Mouse (Mus musculus): ENCODE measurements at regions not wholly inside any gene's neighbourhood (a gene's known extent, or its start where the extent isn't known, plus 50 kb on each side); places are given as distances from the start of the nearest gene placed in this dataset.

DNA sequence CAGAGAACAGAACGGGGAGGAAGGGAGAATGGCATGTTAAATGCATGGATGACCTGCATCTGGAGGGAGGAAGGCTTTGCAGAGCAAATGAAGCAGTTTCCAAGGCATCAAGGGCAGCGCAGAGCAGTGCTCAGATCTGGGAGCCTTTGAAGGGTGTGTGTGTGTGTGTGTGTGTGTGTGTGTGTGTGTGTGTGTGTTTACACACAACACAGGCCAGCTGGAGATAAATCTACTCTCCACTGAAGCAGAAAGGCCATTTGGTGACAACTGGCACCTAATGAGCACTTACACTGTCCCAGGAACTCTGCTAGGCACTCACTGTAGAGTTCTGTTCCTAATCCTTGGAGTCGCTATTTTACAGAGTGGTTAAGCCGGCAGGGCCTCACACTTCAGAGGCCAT lies 84.3 kb upstream of the 1700016C15Rik start:
- no peaks in the 10 kb centered on the region for H3K79me2 ChIP-seq (replicated peaks; ENCODE audit: control insufficient read depth, extremely low read depth, insufficient read depth, poor library complexity, severe bottlenecking)
- H3K4me1 ChIP-seq (ENCODE audit: control insufficient read depth in 1 of 2, insufficient read depth in 2 of 2): peaks cover 4 to 39% of the 10 kb centered on the region in 2 experiments
- H3K36me3 ChIP-seq (replicated peaks in 1 of 2; ENCODE audit: control insufficient read depth in 1 of 2, insufficient read depth in 1 of 2, low read length in 1 of 2): no peaks in the 10 kb centered on the region
- no peak overlapping the region for H3K4me2 ChIP-seq (ENCODE audit: insufficient read depth, low read depth, poor library complexity, severe bottlenecking)
- H3K4me3 ChIP-seq (replicated peaks in 1 of 3; ENCODE audit: low read depth in 2 of 3, low read length in 2 of 3, poor library complexity in 1 of 3): no peak overlapping the region
- no peak overlapping the region for H3K9ac ChIP-seq (ENCODE audit: insufficient read depth, low read depth)
- TF ChIP-seq HCFC1 (IDR thresholded peaks at IDR 0.05; ENCODE audit: low read depth, low read length) (no peak), JUN (IDR thresholded peaks at IDR 0.05; ENCODE audit: insufficient read depth, low read depth, low read length) (no peak), CTCF (conservative IDR thresholded peaks at IDR 0.05 in 1 of 2, IDR thresholded peaks at IDR 0.05 in 1 of 2; ENCODE audit: low read depth in 2 of 2, low read length in 2 of 2) (no peak), NELFE (IDR thresholded peaks at IDR 0.05; ENCODE audit: low read depth, low read length) (no peak)
- DNase-seq (ENCODE audit: extremely low read depth): no peak
- no peaks in the 10 kb centered on the region for H3K27me3 ChIP-seq (replicated peaks)
- no peak overlapping the region for H3K27ac ChIP-seq (ENCODE audit: insufficient read depth, low read depth)
- in situ Hi-C loops (cut with MboI; ENCODE audit: low pct_ligation_motif_present, low pct_unique_long_range_greater_than_20kb, low sequenced_read_pairs) (no loop called here), dilution Hi-C loops (cut with MboI; ENCODE audit: extremely low pct_ligation_motif_present, extremely low pct_unique_long_range_greater_than_20kb, low sequenced_read_pairs) (no loop called here)
- no peaks in the 10 kb centered on the region for H3K9me3 ChIP-seq (replicated peaks; ENCODE audit: low read length)

DNA sequence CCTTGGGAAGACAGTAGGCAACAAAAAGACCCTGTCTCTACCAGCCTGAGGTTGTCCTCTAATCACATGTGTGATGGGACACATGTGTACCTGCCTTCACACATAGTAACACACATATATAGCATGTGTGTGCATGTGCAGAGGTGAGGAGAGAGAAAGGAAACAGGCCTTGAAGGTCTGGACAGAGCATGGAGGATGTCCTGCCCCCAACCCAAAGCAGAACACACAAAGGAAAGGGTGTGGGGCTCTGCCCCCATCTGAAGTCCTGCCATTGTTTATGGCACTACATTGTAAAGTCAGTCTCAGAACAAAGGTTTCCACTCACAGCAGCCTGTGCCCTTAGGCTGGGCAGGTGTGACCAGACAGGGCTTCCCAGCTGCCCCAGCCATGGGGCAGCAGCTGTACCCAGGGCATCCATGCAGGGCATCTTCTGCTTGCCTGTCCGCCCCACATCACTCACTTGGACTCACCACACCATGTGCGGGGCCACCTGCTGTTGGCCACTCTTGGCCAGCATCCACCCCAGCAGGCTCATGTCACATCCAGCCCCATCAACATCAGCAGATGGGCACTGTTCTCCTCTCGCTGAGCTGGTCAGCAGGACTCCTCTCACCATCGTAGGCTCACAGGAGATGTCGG lies 83.6 kb upstream of the 1700016C15Rik start:
- Histone ChIP-seq H3K4me2 (ENCODE audit: insufficient read depth, low read depth, poor library complexity, severe bottlenecking) (no peak overlapping the region), H3K4me3 (replicated peaks in 1 of 3; ENCODE audit: low read depth in 2 of 3, low read length in 2 of 3, poor library complexity in 1 of 3) (no peak overlapping the region), H3K9me3 (replicated peaks; ENCODE audit: low read length) (no peaks in the 10 kb centered on the region), H3K9ac (ENCODE audit: insufficient read depth, low read depth) (no peak overlapping the region), H3K4me1 (ENCODE audit: control insufficient read depth in 1 of 2, insufficient read depth in 2 of 2) (peaks cover 4 to 37% of the 10 kb centered on the region in 2 experiments), H3K36me3 (replicated peaks in 1 of 2; ENCODE audit: control insufficient read depth in 1 of 2, insufficient read depth in 1 of 2, low read length in 1 of 2) (no peaks in the 10 kb centered on the region), H3K27me3 (replicated peaks) (no peaks in the 10 kb centered on the region), H3K27ac (ENCODE audit: insufficient read depth, low read depth) (no peak overlapping the region), H3K79me2 (replicated peaks; ENCODE audit: control insufficient read depth, extremely low read depth, insufficient read depth, poor library complexity, severe bottlenecking) (no peaks in the 10 kb centered on the region)
- in situ Hi-C loops (cut with MboI; ENCODE audit: low pct_ligation_motif_present, low pct_unique_long_range_greater_than_20kb, low sequenced_read_pairs): no loop called here
- no peak for TF ChIP-seq JUN (IDR thresholded peaks at IDR 0.05; ENCODE audit: insufficient read depth, low read depth, low read length)
- TF ChIP-seq IRF4 (IDR thresholded peaks at IDR 0.05; ENCODE audit: low read depth, low read length): no peak
- no peak for TF ChIP-seq GABPA (IDR thresholded peaks at IDR 0.05; ENCODE audit: insufficient replicate concordance, low read depth, low read length)
- no peak for TF ChIP-seq RAD21 (IDR thresholded peaks at IDR 0.05; ENCODE audit: low read depth, low read length)
- no peak for TF ChIP-seq NRF1 (IDR thresholded peaks at IDR 0.05; ENCODE audit: low read depth, low read length)
- TF ChIP-seq TCF12 (IDR thresholded peaks at IDR 0.05; ENCODE audit: low read depth, low read length): no peak
- no peak for TF ChIP-seq ZKSCAN1 (IDR thresholded peaks at IDR 0.05; ENCODE audit: borderline replicate concordance, low read depth, low read length)
- TF ChIP-seq PAX5 (IDR thresholded peaks at IDR 0.05; ENCODE audit: low read length): no peak
- no peak for TF ChIP-seq CHD2 (IDR thresholded peaks at IDR 0.05; ENCODE audit: low read length)
- no peak for TF ChIP-seq SIN3A (IDR thresholded peaks at IDR 0.05; ENCODE audit: low read length)
- no peak for TF ChIP-seq KAT2A (IDR thresholded peaks at IDR 0.05; ENCODE audit: insufficient replicate concordance, low read length)
- no peak for TF ChIP-seq CHD1 (IDR thresholded peaks at IDR 0.05; ENCODE audit: low read depth, low read length)
- no peak for TF ChIP-seq MXI1 (IDR thresholded peaks at IDR 0.05; ENCODE audit: low read depth, low read length)
- no peak for TF ChIP-seq BHLHE40 (IDR thresholded peaks at IDR 0.05; ENCODE audit: low read depth, low read length)
- dilution Hi-C loops (cut with MboI; ENCODE audit: extremely low pct_ligation_motif_present, extremely low pct_unique_long_range_greater_than_20kb, low sequenced_read_pairs): no loop called here
- DNase-seq (ENCODE audit: extremely low read depth): no peak

Measured in CH12.LX (cell line).